Mouse (Mus musculus): ENCODE data around the gene Hist1h3h. TPM values are rescaled to one million over a fixed set of nuclear protein-coding genes. Genes with fewer than 3 reads are reported as not detected.
"Not testable (repeated sequence)": the region's sequence is repeated elsewhere in the genome, so short reads cannot be mapped to it uniquely, and the experiment has no call there.

The Hist1h3h gene
- polyA plus RNA-seq, 1 experiment from 2014 or later, result 3.7 TPM

GRCm38 (mm10) chr13:21718381-21719080, 1.1 kb downstream of the Hist1h3h start:
- Histone ChIP-seq H3K36me3 (no peaks in the 10 kb centered on the region), H3K27me3 (ENCODE audit: insufficient read depth, poor library complexity, severe bottlenecking) (no peaks in the 10 kb centered on the region), H3K27ac (peak overlapping the region; percentile 88), H3K4me1 (peaks cover 15% of the 10 kb centered on the region), H3K4me3 (peak overlapping the region; percentile 56), H3K9me3 (no peaks in the 10 kb centered on the region)
- 61% methylated on average over 4 of the region's 4 CpGs for WGBS
- no peak for DNase-seq (ENCODE audit: low spot score)

GRCm38 (mm10) chr13:21721107-21721756, 3.8 kb downstream of the Hist1h3h start:
- peak; percentile 74 for DNase-seq (ENCODE audit: low spot score)
- 3% methylated on average over 21 of the region's 44 CpGs for WGBS
- Histone ChIP-seq H3K27ac (peak overlapping the region; percentile 87), H3K4me3 (peak overlapping the region; percentile 55)
- not testable (repeated sequence) for H3K36me3 ChIP-seq; H3K9me3 ChIP-seq; H3K27me3 ChIP-seq (ENCODE audit: insufficient read depth, poor library complexity, severe bottlenecking); H3K4me1 ChIP-seq

- Histone ChIP-seq H3K4me3 (peak within 1 kb of the TSS; percentile 55), H3K27ac (peak within 1 kb of the TSS; percentile 87)
- H3K4me1 ChIP-seq; H3K9me3 ChIP-seq; H3K36me3 ChIP-seq; H3K27me3 ChIP-seq (ENCODE audit: insufficient read depth, poor library complexity, severe bottlenecking): not testable (repeated sequence)
- WGBS, result under 1% methylated on average over 37 of the region's 37 CpGs
- peak; percentile 90 for DNase-seq (ENCODE audit: low spot score)
Measured at GRCm38 (mm10) chr13:21721757-21722372, 4.4 kb downstream of the Hist1h3h start, which contains the start of gene Hist1h2bm. Hist1h2bm (plus strand) TSS chr13:21722044.

GRCm38 (mm10) chr13:21722373-21722925, 5.0 kb downstream of the Hist1h3h start:
- WGBS, result 5% methylated on average over 11 of the region's 11 CpGs
- DNase-seq (ENCODE audit: low spot score), result no peak

GRCm38 (mm10) chr13:21722993-21723836, 5.8 kb downstream of the Hist1h3h start:
- H3K4me1 ChIP-seq, result peaks cover 8% of the 10 kb centered on the region
- no peaks in the 10 kb centered on the region for H3K9me3 ChIP-seq
- H3K27me3 ChIP-seq (ENCODE audit: insufficient read depth, poor library complexity, severe bottlenecking), result no peaks in the 10 kb centered on the region
- no peak for DNase-seq (ENCODE audit: low spot score)
- no peaks in the 10 kb centered on the region for H3K36me3 ChIP-seq
- 46% methylated on average over 5 of the region's 5 CpGs for WGBS
- H3K4me3 ChIP-seq, result peak overlapping the region; percentile 55; the same call in 1 of the 2 replicates
- H3K27ac ChIP-seq, result peak overlapping the region; percentile 85

More at GRCm38 (mm10) chr13:21722373-21722925, 5.0 kb downstream of the Hist1h3h start:
- H3K36me3 ChIP-seq, result no peaks in the 10 kb centered on the region
- H3K4me1 ChIP-seq, result peaks cover 8% of the 10 kb centered on the region
- peak overlapping the region; percentile 85 for H3K27ac ChIP-seq
- no peaks in the 10 kb centered on the region for H3K9me3 ChIP-seq
- H3K27me3 ChIP-seq (ENCODE audit: insufficient read depth, poor library complexity, severe bottlenecking), result no peaks in the 10 kb centered on the region
- peak overlapping the region; percentile 55 for H3K4me3 ChIP-seq

- WGBS, result 31% methylated on average over 11 of the region's 11 CpGs
- no peaks in the 10 kb centered on the region for H3K36me3 ChIP-seq
- no peak overlapping the region for H3K27ac ChIP-seq
- DNase-seq (ENCODE audit: low spot score), result no peak
- no peaks in the 10 kb centered on the region for H3K4me1 ChIP-seq
- H3K27me3 ChIP-seq (ENCODE audit: insufficient read depth, poor library complexity, severe bottlenecking), result no peaks in the 10 kb centered on the region
- H3K9me3 ChIP-seq, result no peaks in the 10 kb centered on the region
- no peak overlapping the region for H3K4me3 ChIP-seq
Measured at GRCm38 (mm10) chr13:21727948-21728572, 10.6 kb downstream of the Hist1h3h start.

GRCm38 (mm10) chr13:21729544-21729943, 12.1 kb downstream of the Hist1h3h start:
- Histone ChIP-seq H3K4me1 (peaks cover 10% of the 10 kb centered on the region; the same call in 1 of the 2 replicates), H3K27me3 (ENCODE audit: insufficient read depth, poor library complexity, severe bottlenecking) (no peaks in the 10 kb centered on the region), H3K4me3 (no peak overlapping the region), H3K27ac (no peak overlapping the region), H3K9me3 (no peaks in the 10 kb centered on the region), H3K36me3 (no peaks in the 10 kb centered on the region)
- no peak for DNase-seq (ENCODE audit: low spot score)
- WGBS, result 57% methylated on average over 1 of the region's 1 CpGs

GRCm38 (mm10) chr13:21733466-21733865, 16.0 kb downstream of the Hist1h3h start:
- H3K27ac ChIP-seq, result peak overlapping the region; percentile 95
- no peaks in the 10 kb centered on the region for H3K27me3 ChIP-seq (ENCODE audit: insufficient read depth, poor library complexity, severe bottlenecking)
- H3K4me1 ChIP-seq, result peaks cover 10% of the 10 kb centered on the region; the same call in 1 of the 2 replicates
- no peak for DNase-seq (ENCODE audit: low spot score)
- 71% methylated on average over 5 of the region's 5 CpGs for WGBS
- no peaks in the 10 kb centered on the region for H3K9me3 ChIP-seq
- no peaks in the 10 kb centered on the region for H3K36me3 ChIP-seq
- H3K4me3 ChIP-seq, result peak overlapping the region; percentile 12; the same call in 1 of the 2 replicates

GRCm38 (mm10) chr13:21734010-21734905, 16.8 kb downstream of the Hist1h3h start:
- H3K4me3 ChIP-seq, result peak overlapping the region; percentile 59
- H3K27me3 ChIP-seq (ENCODE audit: insufficient read depth, poor library complexity, severe bottlenecking), result no peaks in the 10 kb centered on the region
- peaks cover 10% of the 10 kb centered on the region; the same call in 1 of the 2 replicates for H3K4me1 ChIP-seq
- H3K36me3 ChIP-seq, result no peaks in the 10 kb centered on the region
- no peaks in the 10 kb centered on the region for H3K9me3 ChIP-seq
- under 1% methylated on average over 21 of the region's 21 CpGs for WGBS
- peak overlapping the region; percentile 95 for H3K27ac ChIP-seq
- peak; percentile 90 for DNase-seq (ENCODE audit: low spot score)

- H3K36me3 ChIP-seq; H3K27me3 ChIP-seq (ENCODE audit: insufficient read depth, poor library complexity, severe bottlenecking); H3K9me3 ChIP-seq: not testable (repeated sequence)
- Histone ChIP-seq H3K27ac (peak within 1 kb of the TSS; percentile 95), H3K4me1 (peaks cover 15% of the 10 kb centered on the region; the same call in 1 of the 2 replicates), H3K4me3 (peak within 1 kb of the TSS; percentile 59)
- peak; percentile 95 for DNase-seq (ENCODE audit: low spot score)
- WGBS, result under 1% methylated on average over 45 of the region's 56 CpGs
Measured at GRCm38 (mm10) chr13:21734906-21735767, 17.7 kb downstream of the Hist1h3h start, which contains the start of gene Hist1h4j. Hist1h4j (plus strand) TSS chr13:21735064.
